Mouse (Mus musculus) hindbrain, embryonic 15.5 days (tissue): ENCODE results near the gene Fbxo42. TPM values are rescaled to one million over a fixed set of nuclear protein-coding genes. Genes with fewer than 3 reads are reported as not detected.
"Not testable (repeated sequence)": the region's sequence is repeated elsewhere in the genome, so short reads cannot be mapped to it uniquely, and the experiment has no call there.

Experiments
- ATAC-seq: fragments of 200-750 bp; cut with Nextera tagmentation; 2 replicates; pipeline ENCODE4 v1.8.0; 2017; ENCODE audit warnings: low read depth, moderate number of reproducible peaks, moderate TSS enrichment; ENCODE audit not compliant: low FRiP score
- H3K27ac ChIP-seq: fragments of 300-500 bp; sonication (generic); replicated peaks from 2 replicates; pipeline ENCODE4 v1.5.1; 2015; ENCODE audit warnings: mild to moderate bottlenecking, inconsistent platforms
- H3K27me3 ChIP-seq: fragments of 300-500 bp; sonication (generic); 2 replicates; pipeline ENCODE4 v1.6.1; 2015; ENCODE audit warnings: control low read depth, inconsistent platforms
- H3K36me3 ChIP-seq: fragments of 300-500 bp; sonication (generic); 2 replicates; pipeline ENCODE4 v1.6.1; 2015; ENCODE audit warnings: control low read depth, inconsistent platforms
- H3K4me1 ChIP-seq: fragments of 300-500 bp; sonication (generic); replicated peaks from 2 replicates; pipeline ENCODE4 v1.6.1; 2015; ENCODE audit warnings: control low read depth, inconsistent platforms
- H3K4me2 ChIP-seq: fragments of 300-500 bp; sonication (generic); 2 replicates; pipeline ENCODE4 v1.6.1; 2015; ENCODE audit warnings: moderate library complexity, mild to moderate bottlenecking, inconsistent platforms
- H3K4me3 ChIP-seq: fragments of 300-500 bp; sonication (generic); 2 replicates; pipeline ENCODE4 v1.5.1; 2015; ENCODE audit warnings: mild to moderate bottlenecking, inconsistent platforms
- H3K9ac ChIP-seq: fragments of 300-500 bp; sonication (generic); 2 replicates; pipeline ENCODE4 v1.6.1; 2015; ENCODE audit warnings: inconsistent platforms
- H3K9me3 ChIP-seq: fragments of 300-500 bp; sonication (generic); 2 replicates; pipeline ENCODE4 v1.6.1; 2016; ENCODE audit warnings: control low read depth, inconsistent platforms
- WGBS: fragments of 180-500 bp; shearing (Covaris S2); methylation state at CpG from one replicate; pipeline ENCODE4 v1.1.7; 2015; 5-methylcytosine and 5-hydroxymethylcytosine counted together
- polyA plus RNA-seq: library from polyadenylated mRNA; unstranded; fragments of >200 nt; fragmentation: Nextera tagmentation; extraction: Ambion mirVana; gene quantifications from 2 replicates; pipeline ENCODE4 v1.2.1, GENCODE M21; 2015

Gene Fbxo42
- polyA plus RNA-seq, 1 experiment from 2014 or later, result 25.2 TPM

GRCm38 (mm10) chr4:141138425-141139115 is 9.1 kb upstream of the Fbxo42 start:
- Histone ChIP-seq H3K36me3 (no peaks in the 10 kb centered on the region), H3K4me1 (peaks cover 45% of the 10 kb centered on the region), H3K27me3 (no peaks in the 10 kb centered on the region), H3K4me2 (peak overlapping the region; percentile 86), H3K9ac (peak overlapping the region; percentile 82), H3K27ac (peak overlapping the region; percentile 96), H3K4me3 (peak overlapping the region; percentile 79), H3K9me3 (no peaks in the 10 kb centered on the region)
- no peak for ATAC-seq
- whole genome bisulfite sequencing, result 4% methylated on average over 29 of the region's 29 CpGs

- ATAC-seq, result peak; percentile 96
- H3K4me1 ChIP-seq, result peaks cover 40% of the 10 kb centered on the region
- peak within 1 kb of the TSS; percentile 82 for H3K9ac ChIP-seq
- H3K4me2 ChIP-seq, result peak within 1 kb of the TSS; percentile 86
- no peaks in the 10 kb centered on the region for H3K36me3 ChIP-seq
- peak within 1 kb of the TSS; percentile 79 for H3K4me3 ChIP-seq
- no peaks in the 10 kb centered on the region for H3K9me3 ChIP-seq
- no peaks in the 10 kb centered on the region for H3K27me3 ChIP-seq
- peak within 1 kb of the TSS; percentile 96 for H3K27ac ChIP-seq
- WGBS, result under 1% methylated on average over 59 of the region's 63 CpGs
Measured at GRCm38 (mm10) chr4:141139116-141139970, 8.4 kb upstream of the Fbxo42 start, which contains the start of gene Szrd1. Szrd1 (minus strand) TSS chr4:141139775.

- ATAC-seq, result not testable (repeated sequence)
- 92% methylated on average over 9 of the region's 9 CpGs for whole genome bisulfite sequencing
Measured at GRCm38 (mm10) chr4:141140354-141140753, 7.4 kb upstream of the Fbxo42 start.

GRCm38 (mm10) chr4:141140967-141141366 is 6.7 kb upstream of the Fbxo42 start:
- 93% methylated on average over 6 of the region's 6 CpGs for WGBS
- no peaks in the 10 kb centered on the region for H3K27me3 ChIP-seq
- no peaks in the 10 kb centered on the region for H3K36me3 ChIP-seq
- H3K9ac ChIP-seq, result no peak overlapping the region
- no peak for ATAC-seq
- no peak overlapping the region for H3K4me3 ChIP-seq
- peaks cover 25% of the 10 kb centered on the region for H3K4me1 ChIP-seq
- H3K27ac ChIP-seq, result no peak overlapping the region
- H3K9me3 ChIP-seq, result no peaks in the 10 kb centered on the region
- no peak overlapping the region for H3K4me2 ChIP-seq

More at GRCm38 (mm10) chr4:141140354-141140753, 7.4 kb upstream of the Fbxo42 start:
- H3K27ac ChIP-seq, H3K36me3 ChIP-seq, H3K4me2 ChIP-seq, H3K9me3 ChIP-seq, H3K27me3 ChIP-seq, H3K4me3 ChIP-seq, H3K9ac ChIP-seq: not testable (repeated sequence)
- peaks cover 29% of the 10 kb centered on the region for H3K4me1 ChIP-seq

- no peaks in the 10 kb centered on the region for H3K9me3 ChIP-seq
- no peak for ATAC-seq
- H3K4me1 ChIP-seq, result peaks cover 16% of the 10 kb centered on the region
- no peak overlapping the region for H3K4me2 ChIP-seq
- H3K36me3 ChIP-seq, result no peaks in the 10 kb centered on the region
- no peak overlapping the region for H3K4me3 ChIP-seq
- no peak overlapping the region for H3K9ac ChIP-seq
- WGBS, result 29% methylated on average over 9 of the region's 9 CpGs
- H3K27me3 ChIP-seq, result no peaks in the 10 kb centered on the region
- no peak overlapping the region for H3K27ac ChIP-seq
Measured at GRCm38 (mm10) chr4:141142285-141142811, 5.4 kb upstream of the Fbxo42 start.

DNA sequence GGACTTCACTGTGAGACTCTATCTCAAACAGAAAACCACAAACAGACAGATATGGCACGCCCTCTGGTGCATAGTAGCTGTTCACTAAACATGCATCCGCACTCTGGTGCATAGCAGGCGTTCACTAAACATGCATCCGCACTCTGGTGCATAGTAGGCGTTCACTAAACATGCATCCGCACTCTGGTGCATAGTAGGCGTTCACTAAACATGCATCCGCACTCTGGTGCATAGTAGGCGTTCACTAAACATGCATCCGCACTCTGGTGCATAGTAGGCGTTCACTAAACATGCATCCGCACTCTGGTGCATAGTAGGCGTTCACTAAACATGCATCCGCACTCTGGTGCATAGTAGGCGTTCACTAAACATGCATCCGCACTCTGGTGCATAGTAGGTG is 2.6 kb upstream of the Fbxo42 start:
- not testable (repeated sequence) for H3K9ac ChIP-seq, ATAC-seq, H3K36me3 ChIP-seq, H3K4me2 ChIP-seq, H3K9me3 ChIP-seq, H3K27ac ChIP-seq, H3K27me3 ChIP-seq, H3K4me3 ChIP-seq
- peaks cover 19% of the 10 kb centered on the region for H3K4me1 ChIP-seq
- WGBS, result 94% methylated on average over 10 of the region's 16 CpGs

DNA sequence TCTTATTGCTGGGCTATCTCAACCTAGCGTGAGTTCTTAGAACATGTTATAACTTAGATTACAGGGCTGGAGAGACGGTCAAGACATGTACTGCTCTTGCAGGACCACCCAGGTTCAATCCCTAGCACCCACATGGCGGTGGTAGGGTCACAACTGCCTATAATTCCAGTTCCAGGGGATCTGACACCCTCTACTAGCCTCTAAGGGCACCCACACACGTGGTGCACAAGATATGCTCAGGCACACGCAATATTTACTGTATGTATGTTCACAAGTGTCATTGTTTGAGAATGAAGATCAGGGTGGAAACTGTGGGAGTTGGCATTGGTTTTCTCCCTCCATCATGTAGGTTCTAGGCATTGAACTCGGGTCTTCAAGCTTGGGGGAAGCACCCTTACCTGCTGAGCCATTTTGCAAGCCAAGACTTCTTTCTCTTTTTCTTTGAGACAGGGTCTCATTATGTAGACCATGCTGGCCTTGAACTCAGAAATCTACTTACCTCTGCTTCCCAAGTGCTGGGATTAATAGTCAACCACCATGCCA is 1.2 kb upstream of the Fbxo42 start:
- Histone ChIP-seq H3K4me1 (peaks cover 24% of the 10 kb centered on the region), H3K9ac (no peak overlapping the region), H3K9me3 (no peaks in the 10 kb centered on the region), H3K36me3 (no peaks in the 10 kb centered on the region), H3K27ac (no peak overlapping the region), H3K27me3 (no peaks in the 10 kb centered on the region), H3K4me2 (no peak overlapping the region; the same call in 1 of the 2 replicates), H3K4me3 (no peak overlapping the region)
- ATAC-seq, result no peak
- WGBS, result 96% methylated on average over 6 of the region's 6 CpGs

DNA sequence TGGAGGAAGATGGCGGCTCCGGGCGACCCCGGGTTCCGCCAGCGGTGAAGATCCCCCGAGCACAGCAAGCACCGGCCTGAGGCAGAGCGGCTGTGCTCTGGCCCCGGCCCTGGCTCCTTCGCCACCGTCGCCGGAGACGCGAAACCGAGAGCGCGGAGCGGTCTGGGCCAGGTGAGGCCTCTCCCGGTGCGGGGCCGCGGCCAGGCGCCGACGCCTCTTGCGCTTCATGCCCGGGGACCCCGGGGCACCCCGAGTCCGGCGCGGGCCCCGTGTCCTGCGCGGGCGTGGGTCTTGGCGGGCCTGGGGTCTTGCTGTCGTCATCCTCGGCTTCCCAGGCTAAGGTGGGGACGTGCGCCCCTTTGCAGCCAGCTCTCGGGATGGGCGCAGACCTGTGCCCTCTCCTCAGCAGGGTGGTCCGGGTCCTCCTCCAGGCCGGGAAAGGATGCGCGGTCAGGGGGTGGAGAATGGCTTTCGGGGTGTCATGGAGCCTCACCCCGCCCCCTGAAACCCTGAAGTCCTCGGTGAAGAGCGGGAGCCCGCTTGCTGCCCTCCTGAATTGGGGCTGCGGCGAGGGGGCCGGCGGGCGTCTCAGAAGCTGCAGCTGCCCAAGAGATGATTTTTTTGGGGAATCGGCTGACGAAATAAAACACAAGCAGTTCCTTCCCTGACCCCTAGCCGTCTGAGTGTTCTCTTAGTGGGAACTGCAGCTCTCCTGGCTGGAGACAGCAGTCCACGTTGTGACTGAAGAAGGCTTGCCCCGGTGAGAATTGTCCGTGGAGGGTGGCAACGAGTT is 492 bp downstream of the Fbxo42 start:
- Histone ChIP-seq H3K36me3 (no peaks in the 10 kb centered on the region), H3K27me3 (no peaks in the 10 kb centered on the region), H3K4me2 (peak overlapping the region; percentile 69), H3K4me3 (peak overlapping the region; percentile 80), H3K4me1 (peaks cover 31% of the 10 kb centered on the region), H3K27ac (peak overlapping the region; percentile 86), H3K9me3 (no peaks in the 10 kb centered on the region), H3K9ac (peak overlapping the region; percentile 96)
- peak; percentile 83 for ATAC-seq
- WGBS, result under 1% methylated on average over 44 of the region's 66 CpGs

- peak overlapping the region; percentile 69 for H3K4me2 ChIP-seq
- H3K4me3 ChIP-seq, result peak overlapping the region; percentile 80
- H3K9me3 ChIP-seq, result no peaks in the 10 kb centered on the region
- H3K27me3 ChIP-seq, result no peaks in the 10 kb centered on the region
- ATAC-seq, result no peak
- H3K27ac ChIP-seq, result no peak overlapping the region
- H3K4me1 ChIP-seq, result peaks cover 31% of the 10 kb centered on the region
- H3K36me3 ChIP-seq, result no peaks in the 10 kb centered on the region
- WGBS, result 19% methylated on average over 7 of the region's 7 CpGs
- H3K9ac ChIP-seq, result peak overlapping the region; percentile 96
Measured at GRCm38 (mm10) chr4:141149116-141149515, 1.4 kb downstream of the Fbxo42 start.

GRCm38 (mm10) chr4:141157485-141157884 is 9.8 kb downstream of the Fbxo42 start:
- H3K4me3 ChIP-seq, result no peak overlapping the region
- no peaks in the 10 kb centered on the region for H3K27me3 ChIP-seq
- no peak overlapping the region for H3K4me2 ChIP-seq
- 78% methylated on average over 4 of the region's 4 CpGs for WGBS
- no peaks in the 10 kb centered on the region for H3K36me3 ChIP-seq
- H3K27ac ChIP-seq, result no peak overlapping the region
- H3K9ac ChIP-seq, result no peak overlapping the region
- H3K9me3 ChIP-seq, result no peaks in the 10 kb centered on the region
- H3K4me1 ChIP-seq, result peaks cover 12% of the 10 kb centered on the region
- no peak for ATAC-seq

GRCm38 (mm10) chr4:141158609-141159008 is 10.9 kb downstream of the Fbxo42 start:
- 87% methylated on average over 2 of the region's 2 CpGs for WGBS
- H3K4me1 ChIP-seq, result peaks cover 12% of the 10 kb centered on the region; the same call in 1 of the 2 replicates
- no peak overlapping the region for H3K4me3 ChIP-seq
- no peak overlapping the region for H3K4me2 ChIP-seq
- H3K27me3 ChIP-seq, result no peaks in the 10 kb centered on the region
- no peak overlapping the region for H3K9ac ChIP-seq
- ATAC-seq, result no peak
- no peak overlapping the region for H3K27ac ChIP-seq
- no peaks in the 10 kb centered on the region for H3K9me3 ChIP-seq
- no peaks in the 10 kb centered on the region for H3K36me3 ChIP-seq
